Mouse (Mus musculus) liver, postnatal 0 days (tissue): ENCODE measurements around the gene Tmco1.

Experiments
- CTCF ChIP-seq: sonication (generic); IDR thresholded peaks from 2 replicates; pipeline ENCODE4 v1.5.1; 2016; ENCODE audit warnings: antibody characterized with exemption, low read depth
- EP300 ChIP-seq: IDR thresholded peaks from 2 replicates; pipeline ENCODE4 v1.6.1; 2016; ENCODE audit warnings: antibody characterized with exemption, low read depth, mild to moderate bottlenecking

DNA sequence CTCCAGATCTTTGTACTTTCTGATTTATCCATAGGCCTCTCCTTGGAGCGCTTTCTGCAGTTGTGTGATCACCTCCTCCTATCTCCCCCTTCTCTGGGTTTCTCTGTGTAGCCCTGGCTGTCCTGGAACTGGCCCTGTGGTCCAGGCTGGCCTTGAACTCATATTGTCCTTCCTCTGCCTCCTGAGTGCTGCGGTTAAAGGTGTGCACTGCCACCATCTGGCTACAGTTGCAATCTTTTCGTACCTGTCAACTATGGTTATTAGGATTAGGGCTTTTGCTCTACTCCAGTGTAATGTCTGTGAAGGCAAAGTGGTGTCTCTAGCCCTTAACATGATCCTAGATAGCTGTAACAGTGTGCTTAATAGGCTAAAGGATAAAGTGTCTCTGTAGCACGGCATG lies 5.0 kb downstream of the Tmco1 start:
- TF ChIP-seq CTCF (peak; percentile 36), EP300 (no peak)
